Mouse (Mus musculus): ENCODE data around the gene Tfdp2. TPM values are rescaled to one million over a fixed set of nuclear protein-coding genes. Genes with fewer than 3 reads are reported as not detected.

Tfdp2 gene
- total and polyA plus RNA-seq, 2 experiments from 2014 or later: 13.5 to 15.7 TPM

DNA sequence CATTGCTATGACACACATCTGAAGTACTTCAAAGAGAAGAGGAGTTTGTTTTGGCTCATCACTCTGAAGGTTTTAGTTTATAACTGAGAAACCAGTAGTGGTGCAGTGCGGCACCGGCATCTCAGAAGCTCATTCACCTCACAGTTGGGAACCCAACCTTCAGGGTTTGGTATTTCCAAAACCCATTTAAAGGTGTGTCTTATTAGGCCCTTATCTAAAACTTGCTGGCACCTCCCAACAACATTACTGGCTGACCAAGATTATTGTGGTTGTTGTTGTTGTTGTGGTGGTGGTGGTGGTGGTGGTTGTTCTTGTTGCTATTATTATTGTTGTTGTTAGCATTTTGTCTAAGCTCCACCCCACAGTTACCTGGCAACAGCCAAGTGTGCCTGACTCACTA is 58.7 kb downstream of the Tfdp2 start:
- Histone ChIP-seq H3K4me2 (ENCODE audit: low read depth, low read length, poor library complexity, severe bottlenecking) (no peak overlapping the region), H3K9me3 (ENCODE audit: low read length) (no peaks in the 10 kb centered on the region), H3K4me3 (ENCODE audit: low read depth, low read length) (no peak overlapping the region), H3K27ac (ENCODE audit: low read depth, low read length) (no peak overlapping the region), H3K27me3 (ENCODE audit: insufficient read depth, low read length) (no peaks in the 10 kb centered on the region), H3K4me1 (ENCODE audit: insufficient read depth, low read length) (no peaks in the 10 kb centered on the region), H3K9ac (replicated peaks; ENCODE audit: low read length, poor library complexity, severe bottlenecking) (no peak overlapping the region), H3K36me3 (ENCODE audit: insufficient read depth, low read length) (no peaks in the 10 kb centered on the region)
- WGBS: 98% methylated on average over 2 of the region's 2 CpGs
- no peak for TF ChIP-seq CTCF (IDR thresholded peaks at IDR 0.05)
- no peak for DNase-seq (ENCODE audit: low spot score)
- ATAC-seq (ENCODE audit: low FRiP score): no peak

DNA sequence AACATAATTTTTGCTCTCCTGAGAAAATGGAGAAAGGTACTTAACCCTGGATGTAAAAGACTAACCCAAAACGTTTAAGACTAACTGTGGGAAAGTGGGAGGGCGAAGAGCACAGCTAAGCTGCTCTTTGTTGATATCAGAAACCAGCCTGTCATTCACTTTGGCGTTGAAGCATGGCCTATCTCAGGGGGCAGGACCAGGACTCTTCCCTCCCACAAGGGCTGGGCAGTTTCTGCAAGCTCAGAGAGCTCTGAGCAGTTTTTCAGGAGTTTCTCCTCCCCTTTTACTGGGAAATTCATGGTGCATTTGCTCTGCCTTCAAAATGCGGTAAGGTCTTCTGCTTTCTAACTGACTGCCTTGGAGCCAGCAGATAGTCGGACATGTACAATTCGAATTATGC is 62.4 kb downstream of the Tfdp2 start:
- peak overlapping the region; percentile 40; the same call in 1 of the 2 replicates for H3K4me3 ChIP-seq (ENCODE audit: low read depth, low read length)
- no peaks in the 10 kb centered on the region for H3K9me3 ChIP-seq (ENCODE audit: low read length)
- WGBS: 5% methylated on average over 6 of the region's 6 CpGs
- H3K4me2 ChIP-seq (ENCODE audit: low read depth, low read length, poor library complexity, severe bottlenecking): peak overlapping the region; percentile 51; the same call in 1 of the 2 replicates
- ATAC-seq (ENCODE audit: low FRiP score): no peak
- DNase-seq (ENCODE audit: low spot score): peak; percentile 37
- H3K4me1 ChIP-seq (ENCODE audit: insufficient read depth, low read length): no peaks in the 10 kb centered on the region
- no peak overlapping the region for H3K27ac ChIP-seq (ENCODE audit: low read depth, low read length)
- H3K36me3 ChIP-seq (ENCODE audit: insufficient read depth, low read length): no peaks in the 10 kb centered on the region
- no peak for TF ChIP-seq CTCF (IDR thresholded peaks at IDR 0.05)
- H3K9ac ChIP-seq (replicated peaks; ENCODE audit: low read length, poor library complexity, severe bottlenecking): no peak overlapping the region
- H3K27me3 ChIP-seq (ENCODE audit: insufficient read depth, low read length): no peaks in the 10 kb centered on the region

DNA sequence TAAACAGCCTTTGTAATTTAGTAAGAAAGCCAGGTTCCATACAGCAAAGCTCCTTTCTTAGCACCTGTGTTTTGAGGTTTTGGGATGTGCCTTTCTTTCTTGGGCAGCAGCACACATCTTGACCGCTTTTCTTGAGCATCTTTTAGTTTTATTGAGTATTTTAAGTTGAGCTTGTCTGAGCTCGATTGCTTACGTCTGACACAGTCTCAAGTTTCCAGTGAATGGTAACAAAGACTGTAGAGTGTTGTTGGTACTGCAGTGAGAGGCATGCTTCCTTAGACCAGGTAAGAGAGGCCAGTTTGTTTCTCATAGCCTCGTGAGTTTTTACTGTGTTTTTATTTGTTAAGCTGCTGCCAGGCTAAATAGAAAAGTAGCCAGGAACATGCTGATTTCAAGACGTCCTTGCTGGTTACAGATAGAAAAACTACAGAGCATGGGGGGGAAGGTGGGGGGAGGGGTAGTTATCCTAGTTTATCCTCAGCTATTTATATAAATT is 63.0 kb downstream of the Tfdp2 start:
- WGBS: under 1% methylated on average over 5 of the region's 5 CpGs
- Histone ChIP-seq H3K27me3 (ENCODE audit: insufficient read depth, low read length) (no peaks in the 10 kb centered on the region), H3K27ac (ENCODE audit: low read depth, low read length) (no peak overlapping the region), H3K4me1 (ENCODE audit: insufficient read depth, low read length) (no peaks in the 10 kb centered on the region), H3K4me2 (ENCODE audit: low read depth, low read length, poor library complexity, severe bottlenecking) (peak overlapping the region; percentile 51), H3K9me3 (ENCODE audit: low read length) (no peaks in the 10 kb centered on the region), H3K4me3 (ENCODE audit: low read depth, low read length) (peak overlapping the region; percentile 40), H3K36me3 (ENCODE audit: insufficient read depth, low read length) (no peaks in the 10 kb centered on the region), H3K9ac (replicated peaks; ENCODE audit: low read length, poor library complexity, severe bottlenecking) (0 out of 2 replicates have a peak overlapping the region, but pooled peaks have one; percentile 39)
- TF ChIP-seq CTCF (IDR thresholded peaks at IDR 0.05): peak; percentile 33
- ATAC-seq (ENCODE audit: low FRiP score) (peak; percentile 74), DNase-seq (ENCODE audit: low spot score) (peak; percentile 74)

DNA sequence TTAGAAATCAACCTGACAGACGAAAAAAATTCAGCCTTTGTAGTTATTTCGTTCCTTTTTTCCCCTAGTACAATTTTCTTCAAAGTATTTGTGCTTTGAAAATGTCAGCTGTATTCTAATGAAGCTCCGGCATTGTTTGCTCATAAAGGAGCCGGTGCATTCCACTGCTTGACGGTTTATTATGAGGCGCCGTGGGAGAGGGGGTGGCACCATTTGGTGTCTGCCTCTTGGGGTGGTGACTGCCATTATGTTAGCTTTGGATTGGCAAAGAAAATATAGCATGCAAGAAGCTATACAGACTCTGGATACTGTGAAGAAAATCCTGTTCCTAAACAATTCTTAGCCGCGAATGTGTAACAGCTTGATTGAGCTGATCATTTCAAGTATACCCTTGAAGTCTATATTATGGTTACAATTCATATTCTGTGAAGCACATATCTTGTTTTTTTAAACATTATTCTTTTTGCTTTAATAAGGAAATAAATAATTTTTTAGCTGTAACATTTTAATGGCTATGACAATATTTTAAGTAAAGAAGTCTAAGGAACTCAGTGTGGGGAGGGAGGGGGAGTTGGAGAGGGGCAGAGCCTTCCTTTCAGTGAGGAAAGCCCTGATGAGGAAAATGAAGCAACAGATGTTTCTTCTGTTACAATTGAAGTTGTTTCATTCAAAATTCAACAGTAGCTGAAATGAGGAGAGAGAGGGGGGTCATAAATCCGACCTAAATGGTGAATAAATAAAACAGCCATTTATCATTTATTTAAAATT is 63.9 kb downstream of the Tfdp2 start:
- Histone ChIP-seq H3K9ac (replicated peaks; ENCODE audit: low read length, poor library complexity, severe bottlenecking) (peak overlapping the region; percentile 19), H3K9me3 (ENCODE audit: low read length) (no peaks in the 10 kb centered on the region), H3K36me3 (ENCODE audit: insufficient read depth, low read length) (no peaks in the 10 kb centered on the region), H3K4me3 (ENCODE audit: low read depth, low read length) (peak overlapping the region; percentile 40), H3K4me1 (ENCODE audit: insufficient read depth, low read length) (no peaks in the 10 kb centered on the region), H3K27ac (ENCODE audit: low read depth, low read length) (no peak overlapping the region), H3K4me2 (ENCODE audit: low read depth, low read length, poor library complexity, severe bottlenecking) (peak overlapping the region; percentile 51), H3K27me3 (ENCODE audit: insufficient read depth, low read length) (no peaks in the 10 kb centered on the region)
- ATAC-seq (ENCODE audit: low FRiP score) (peak; percentile 70), DNase-seq (ENCODE audit: low spot score) (peak; percentile 50)
- 1% methylated on average over 10 of the region's 10 CpGs for WGBS
- no peak for TF ChIP-seq CTCF (IDR thresholded peaks at IDR 0.05)

DNA sequence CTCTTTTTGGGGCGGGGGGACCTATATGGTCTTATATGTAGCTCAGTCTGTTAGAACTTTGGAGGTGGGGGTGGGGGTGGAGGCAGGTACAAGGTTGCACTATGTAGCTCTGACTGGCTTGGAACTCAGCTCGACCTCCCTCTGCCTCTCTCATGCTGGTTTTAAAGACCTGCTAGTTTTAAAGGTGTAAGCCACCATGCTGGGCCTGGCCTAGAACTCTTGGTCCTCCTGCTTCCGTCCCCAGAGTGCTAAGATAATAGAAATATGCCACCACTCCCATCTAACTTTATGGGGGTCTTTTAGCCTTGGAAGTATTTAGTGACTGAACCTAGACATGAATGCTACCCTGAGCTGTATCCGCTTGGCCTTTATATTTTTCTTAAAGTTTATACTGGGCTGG is 65.0 kb downstream of the Tfdp2 start:
- Histone ChIP-seq H3K4me2 (ENCODE audit: low read depth, low read length, poor library complexity, severe bottlenecking) (no peak overlapping the region), H3K9me3 (ENCODE audit: low read length) (no peaks in the 10 kb centered on the region), H3K9ac (replicated peaks; ENCODE audit: low read length, poor library complexity, severe bottlenecking) (no peak overlapping the region), H3K4me3 (ENCODE audit: low read depth, low read length) (no peak overlapping the region), H3K27ac (ENCODE audit: low read depth, low read length) (no peak overlapping the region), H3K4me1 (ENCODE audit: insufficient read depth, low read length) (no peaks in the 10 kb centered on the region), H3K36me3 (ENCODE audit: insufficient read depth, low read length) (no peaks in the 10 kb centered on the region), H3K27me3 (ENCODE audit: insufficient read depth, low read length) (no peaks in the 10 kb centered on the region)
- 65% methylated on average over 4 of the region's 4 CpGs for WGBS
- ATAC-seq (ENCODE audit: low FRiP score): no peak
- no peak for DNase-seq (ENCODE audit: low spot score)
- TF ChIP-seq CTCF (IDR thresholded peaks at IDR 0.05): no peak

DNA sequence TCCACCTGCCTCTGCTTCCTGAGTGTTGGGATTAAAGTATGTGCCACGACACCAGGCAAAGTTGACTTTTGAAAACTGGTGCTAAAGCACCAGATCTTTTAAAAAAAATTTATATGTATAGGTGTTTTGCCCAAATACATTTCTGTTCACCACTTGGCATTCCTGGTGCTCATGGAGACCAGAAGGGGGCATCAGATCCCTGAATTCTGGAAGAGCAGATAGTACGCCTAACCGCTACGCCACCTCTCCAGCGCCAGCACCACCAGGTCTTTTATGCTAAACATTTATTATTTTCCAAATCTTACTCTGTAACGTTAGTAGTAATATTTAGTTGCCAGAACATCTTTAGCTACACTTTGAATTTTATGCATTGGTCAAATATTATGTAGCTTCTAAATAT is 65.9 kb downstream of the Tfdp2 start:
- H3K9me3 ChIP-seq (ENCODE audit: low read length): no peaks in the 10 kb centered on the region
- no peak overlapping the region for H3K9ac ChIP-seq (replicated peaks; ENCODE audit: low read length, poor library complexity, severe bottlenecking)
- DNase-seq (ENCODE audit: low spot score) (no peak), ATAC-seq (ENCODE audit: low FRiP score) (no peak)
- WGBS: 95% methylated on average over 6 of the region's 6 CpGs
- TF ChIP-seq CTCF (IDR thresholded peaks at IDR 0.05): 0 out of 2 replicates have a peak, but pooled peaks have one; percentile 1
- no peaks in the 10 kb centered on the region for H3K4me1 ChIP-seq (ENCODE audit: insufficient read depth, low read length)
- no peak overlapping the region for H3K4me3 ChIP-seq (ENCODE audit: low read depth, low read length)
- H3K27me3 ChIP-seq (ENCODE audit: insufficient read depth, low read length): no peaks in the 10 kb centered on the region
- H3K4me2 ChIP-seq (ENCODE audit: low read depth, low read length, poor library complexity, severe bottlenecking): no peak overlapping the region
- H3K27ac ChIP-seq (ENCODE audit: low read depth, low read length): no peak overlapping the region
- H3K36me3 ChIP-seq (ENCODE audit: insufficient read depth, low read length): no peaks in the 10 kb centered on the region
